Mouse (Mus musculus) heart, embryonic 14.5 days (tissue): ENCODE measurements around the gene Scn4a. TPM values are rescaled to one million over a fixed set of nuclear protein-coding genes. Genes with fewer than 3 reads are reported as not detected.

Source experiments
- ATAC-seq: fragments of 200-750 bp; cut with Nextera tagmentation; 2 replicates; pipeline ENCODE4 v1.8.0; 2017; ENCODE audit warnings: low read depth, moderate TSS enrichment; ENCODE audit not compliant: insufficient number of reproducible peaks, insufficient read depth, low FRiP score
- H3K27ac ChIP-seq, 2 experiments: fragments of 200-500 bp in 1 of 2; fragments of 300-500 bp in 1 of 2; sonication (generic) in 1 of 2; replicated peaks in 1 of 2; 2 replicates each; pipeline ENCODE4 v1.5.1; 2012 to 2014; ENCODE audit warnings: low read depth in 2 of 2, low read length in 2 of 2, control low read depth in 1 of 2, mild to moderate bottlenecking in 1 of 2, mixed read lengths in 1 of 2; ENCODE audit not compliant: control insufficient read depth in 1 of 2, insufficient read depth in 1 of 2
- H3K27me3 ChIP-seq: fragments of 300-500 bp; sonication (generic); 2 replicates; pipeline ENCODE4 v1.6.1; 2014; ENCODE audit warnings: mild to moderate bottlenecking, low read length, control low read depth; ENCODE audit not compliant: control insufficient read depth, insufficient read depth
- H3K36me3 ChIP-seq: fragments of 300-500 bp; sonication (generic); 2 replicates; pipeline ENCODE4 v1.6.1; 2014; ENCODE audit warnings: mild to moderate bottlenecking, control low read depth, low read length, mixed read lengths; ENCODE audit not compliant: control insufficient read depth, insufficient read depth
- H3K4me1 ChIP-seq, 2 experiments: fragments of 200-500 bp in 1 of 2; fragments of 300-500 bp in 1 of 2; sonication (generic) in 1 of 2; 2 replicates each; pipeline ENCODE4 v1.6.1; 2012 to 2014; ENCODE audit warnings: low read length in 2 of 2, control low read depth in 1 of 2, mixed read lengths in 1 of 2; ENCODE audit not compliant: control insufficient read depth in 2 of 2, insufficient read depth in 2 of 2
- H3K4me2 ChIP-seq: fragments of 300-500 bp; sonication (generic); 2 replicates; pipeline ENCODE4 v1.6.1; 2014; ENCODE audit warnings: mild to moderate bottlenecking, low read length
- H3K4me3 ChIP-seq, 2 experiments: fragments of 200-500 bp in 1 of 2; fragments of 300-500 bp in 1 of 2; sonication (generic) in 1 of 2; 2 replicates each; pipeline ENCODE4 v1.5.1; 2012 to 2014; ENCODE audit warnings: low read length in 2 of 2, mild to moderate bottlenecking in 2 of 2, control low read depth in 1 of 2, low read depth in 1 of 2, moderate library complexity in 1 of 2; ENCODE audit not compliant: control insufficient read depth in 1 of 2, insufficient read depth in 1 of 2
- H3K9ac ChIP-seq: fragments of 300-500 bp; sonication (generic); 2 replicates; pipeline ENCODE4 v1.6.1; 2014; ENCODE audit warnings: mild to moderate bottlenecking, low read length
- H3K9me3 ChIP-seq: fragments of 300-500 bp; sonication (generic); 2 replicates; pipeline ENCODE4 v1.6.1; 2016; ENCODE audit warnings: low read length, control low read depth; ENCODE audit not compliant: control insufficient read depth
- WGBS: fragments of 180-500 bp; shearing (Covaris S2); extraction: QIAGEN DNeasy Blood & Tissue Kit; methylation state at CpG from one replicate; pipeline ENCODE4 v1.1.7; 2014; 5-methylcytosine and 5-hydroxymethylcytosine counted together
- polyA plus RNA-seq: library from polyadenylated mRNA; unstranded; fragments of >200 nt; fragmentation: Nextera tagmentation; extraction: Ambion mirVana; gene quantifications from 2 replicates; pipeline ENCODE4 v1.2.1, GENCODE M21; 2014

Scn4a gene
- polyA plus RNA-seq, 1 experiment from 2014 or later: 0.07 TPM

- Histone ChIP-seq H3K4me1 (peaks cover 0 to 2% of the 10 kb centered on the region in 2 experiments; a peak in 1 of 4 replicates), H3K27ac (no peak within 1 kb of the TSS), H3K27me3 (no peaks in the 10 kb centered on the region), H3K9me3 (no peaks in the 10 kb centered on the region), H3K4me3 (no peak within 1 kb of the TSS), H3K36me3 (no peaks in the 10 kb centered on the region), H3K4me2 (no peak within 1 kb of the TSS), H3K9ac (no peak within 1 kb of the TSS)
- no peak for ATAC-seq
- 60% methylated on average over 9 of the region's 9 CpGs for WGBS
Observed at GRCm38 (mm10) chr11:106314333-106314812, 38.7 kb downstream of the Scn4a start, which contains the start of gene Cd79b. Gene Cd79b (minus strand): TSS chr11:106314762.

GRCm38 (mm10) chr11:106313533-106313932 lies 39.6 kb downstream of the Scn4a start:
- Histone ChIP-seq H3K4me2 (no peak overlapping the region), H3K4me1 (peaks cover 0 to 2% of the 10 kb centered on the region in 2 experiments; a peak in 1 of 4 replicates), H3K36me3 (no peaks in the 10 kb centered on the region), H3K9ac (no peak overlapping the region), H3K9me3 (no peaks in the 10 kb centered on the region), H3K27me3 (no peaks in the 10 kb centered on the region), H3K4me3 (no peak overlapping the region), H3K27ac (no peak overlapping the region)
- ATAC-seq: no peak
- WGBS: 67% methylated on average over 5 of the region's 5 CpGs

GRCm38 (mm10) chr11:106310123-106310522 lies 43.0 kb downstream of the Scn4a start:
- Histone ChIP-seq H3K27ac (no peak overlapping the region), H3K9ac (no peak overlapping the region), H3K27me3 (no peaks in the 10 kb centered on the region), H3K9me3 (no peaks in the 10 kb centered on the region), H3K36me3 (no peaks in the 10 kb centered on the region), H3K4me2 (no peak overlapping the region), H3K4me1 (peaks cover 0 to 2% of the 10 kb centered on the region in 2 experiments; a peak in 1 of 4 replicates), H3K4me3 (no peak overlapping the region)
- WGBS: 62% methylated on average over 5 of the region's 5 CpGs
- no peak for ATAC-seq

GRCm38 (mm10) chr11:106308162-106308561 lies 44.9 kb downstream of the Scn4a start:
- H3K9me3 ChIP-seq: no peaks in the 10 kb centered on the region
- no peaks in the 10 kb centered on the region for H3K36me3 ChIP-seq
- H3K27me3 ChIP-seq: no peaks in the 10 kb centered on the region
- no peak overlapping the region for H3K4me3 ChIP-seq
- no peak overlapping the region for H3K27ac ChIP-seq
- WGBS: 82% methylated on average over 11 of the region's 11 CpGs
- H3K4me2 ChIP-seq: no peak overlapping the region
- H3K9ac ChIP-seq: no peak overlapping the region
- no peak for ATAC-seq
- H3K4me1 ChIP-seq: no peaks in the 10 kb centered on the region; a peak in 1 of 4 replicates

GRCm38 (mm10) chr11:106307432-106307831 lies 45.7 kb downstream of the Scn4a start:
- no peak overlapping the region for H3K9ac ChIP-seq
- H3K4me2 ChIP-seq: no peak overlapping the region
- H3K4me3 ChIP-seq: no peak overlapping the region
- no peaks in the 10 kb centered on the region for H3K27me3 ChIP-seq
- ATAC-seq: no peak
- H3K27ac ChIP-seq: no peak overlapping the region
- 57% methylated on average over 5 of the region's 5 CpGs for WGBS
- no peaks in the 10 kb centered on the region for H3K36me3 ChIP-seq
- H3K9me3 ChIP-seq: no peaks in the 10 kb centered on the region
- H3K4me1 ChIP-seq: no peaks in the 10 kb centered on the region; a peak in 1 of 4 replicates

GRCm38 (mm10) chr11:106306758-106307157 lies 46.3 kb downstream of the Scn4a start:
- Histone ChIP-seq H3K27ac (no peak overlapping the region), H3K27me3 (no peaks in the 10 kb centered on the region), H3K4me2 (no peak overlapping the region), H3K9ac (no peak overlapping the region), H3K4me1 (no peaks in the 10 kb centered on the region; a peak in 1 of 4 replicates), H3K36me3 (no peaks in the 10 kb centered on the region), H3K4me3 (no peak overlapping the region), H3K9me3 (no peaks in the 10 kb centered on the region)
- no peak for ATAC-seq
- WGBS: 86% methylated on average over 9 of the region's 9 CpGs

- Histone ChIP-seq H3K4me3 (no peak overlapping the region), H3K9me3 (no peaks in the 10 kb centered on the region), H3K4me2 (no peak overlapping the region), H3K36me3 (no peaks in the 10 kb centered on the region), H3K4me1 (no peaks in the 10 kb centered on the region; a peak in 1 of 4 replicates), H3K9ac (no peak overlapping the region), H3K27ac (no peak overlapping the region), H3K27me3 (no peaks in the 10 kb centered on the region)
- no peak for ATAC-seq
- 77% methylated on average over 3 of the region's 3 CpGs for WGBS
Observed at GRCm38 (mm10) chr11:106306065-106306385, 47.1 kb downstream of the Scn4a start.

- H3K36me3 ChIP-seq: no peaks in the 10 kb centered on the region
- H3K27me3 ChIP-seq: no peaks in the 10 kb centered on the region
- no peaks in the 10 kb centered on the region for H3K9me3 ChIP-seq
- no peak overlapping the region for H3K4me2 ChIP-seq
- H3K4me3 ChIP-seq: no peak overlapping the region
- 77% methylated on average over 10 of the region's 10 CpGs for WGBS
- H3K27ac ChIP-seq: no peak overlapping the region
- no peak for ATAC-seq
- no peak overlapping the region for H3K9ac ChIP-seq
- H3K4me1 ChIP-seq: no peaks in the 10 kb centered on the region; a peak in 1 of 4 replicates
Observed at GRCm38 (mm10) chr11:106305348-106306064, 47.6 kb downstream of the Scn4a start.
